Mouse (Mus musculus) cerebellum, adult 11-12 months (tissue): ENCODE measurements at regions not wholly inside any gene's neighbourhood (a gene's known extent, or its start where the extent isn't known, plus 50 kb on each side); places are given as distances from the start of the nearest gene placed in this dataset.

Experiments used
- DNase-seq: peaks from one replicate; pipeline ENCODE4 v3.0.0; 2022

- DNase-seq: no peak
These were observed 83.3 kb upstream of the Agbl1 start for GRCm38 (mm10) chr7:76146385-76146784.

GRCm38 (mm10) chr7:76156869-76157268, 72.8 kb upstream of the Agbl1 start:
- DNase-seq: no peak

- no peak for DNase-seq
These were observed 65.5 kb upstream of the Agbl1 start for GRCm38 (mm10) chr7:76164191-76164590.

- no peak for DNase-seq
These were observed 64.7 kb upstream of the Agbl1 start for GRCm38 (mm10) chr7:76164735-76165630.

GRCm38 (mm10) chr7:76170481-76170880, 59.2 kb upstream of the Agbl1 start:
- DNase-seq: no peak

- DNase-seq: no peak
These were observed 53.5 kb upstream of the Agbl1 start for GRCm38 (mm10) chr7:76176235-76176634.

GRCm38 (mm10) chr7:76177420-76177819, 52.3 kb upstream of the Agbl1 start:
- DNase-seq: no peak
